Mouse (Mus musculus) MEL (cell line): Measurements from ENCODE around the gene Spop. TPM values are rescaled to one million over a fixed set of nuclear protein-coding genes. Genes with fewer than 3 reads are reported as not detected.

Source experiments
- DNase-seq: peaks from one replicate; pipeline ENCODE4 v3.0.0; 2011; ENCODE audit warnings: low read depth, low spot score
- H3K27ac ChIP-seq: 2 replicates; pipeline ENCODE4 v1.5.1; 2012; ENCODE audit warnings: low read depth, mild to moderate bottlenecking, control low read depth, low read length, moderate library complexity; ENCODE audit not compliant: control insufficient read depth
- H3K27me3 ChIP-seq, 2 experiments: fragments of 150-350 bp in 1 of 2; sonication (generic) in 1 of 2; 2 replicates each; pipeline ENCODE4 v1.6.1; 2012; ENCODE audit warnings: low read length in 2 of 2, mild to moderate bottlenecking in 2 of 2, improper control_type of control experiment in 1 of 2, moderate library complexity in 1 of 2; ENCODE audit not compliant: insufficient read depth in 2 of 2, control insufficient read depth in 1 of 2
- H3K36me3 ChIP-seq, 2 experiments: 2 replicates each; pipeline ENCODE4 v1.6.1; 2012 to 2014; ENCODE audit warnings: low read length in 2 of 2, improper control_type of control experiment in 1 of 2, inconsistent platforms in 1 of 2, mild to moderate bottlenecking in 1 of 2; ENCODE audit not compliant: insufficient read depth in 2 of 2, control insufficient read depth in 1 of 2
- H3K4me1 ChIP-seq, 2 experiments: fragments of 150-350 bp in 1 of 2; sonication (generic) in 1 of 2; 2 replicates each; pipeline ENCODE4 v1.6.1; 2012; ENCODE audit warnings: low read length in 2 of 2, improper control_type of control experiment in 1 of 2, mild to moderate bottlenecking in 1 of 2; ENCODE audit not compliant: insufficient read depth in 2 of 2, control insufficient read depth in 1 of 2
- H3K4me3 ChIP-seq, 2 experiments: fragments of 150-350 bp in 1 of 2; sonication (generic) in 1 of 2; 2 replicates each; pipeline ENCODE4 v1.5.1; 2012; ENCODE audit warnings: low read depth in 2 of 2, low read length in 2 of 2, mild to moderate bottlenecking in 2 of 2, moderate library complexity in 2 of 2, control low read depth in 1 of 2, improper control_type of control experiment in 1 of 2; ENCODE audit not compliant: control insufficient read depth in 1 of 2, insufficient read depth in 1 of 2
- H3K79me2 ChIP-seq: 2 replicates; pipeline ENCODE4 v1.6.1; 2012; ENCODE audit warnings: mild to moderate bottlenecking, low read length, moderate library complexity; ENCODE audit not compliant: control insufficient read depth, poor library complexity, insufficient read depth
- H3K9ac ChIP-seq: 2 replicates; pipeline ENCODE4 v1.6.1; 2012; ENCODE audit warnings: low read depth, mild to moderate bottlenecking, control low read depth, low read length, moderate library complexity; ENCODE audit not compliant: control insufficient read depth, poor library complexity, severe bottlenecking
- H3K9me3 ChIP-seq: fragments of 150-350 bp; sonication (generic); replicated peaks from 2 replicates; pipeline ENCODE4 v1.6.1; 2012; ENCODE audit warnings: mild to moderate bottlenecking, low read length, improper control_type of control experiment, moderate library complexity; ENCODE audit not compliant: insufficient read depth
- BHLHE40 ChIP-seq: IDR thresholded peaks from 2 replicates; pipeline ENCODE4 v1.6.1; 2012; ENCODE audit warnings: low read depth, mild to moderate bottlenecking, inconsistent platforms, low read length, improper control_type of control experiment, borderline replicate concordance
- CHD1 ChIP-seq: IDR thresholded peaks from 2 replicates; pipeline ENCODE4 v1.6.1; 2012; ENCODE audit warnings: low read depth, mild to moderate bottlenecking, inconsistent platforms, low read length, improper control_type of control experiment
- CHD2 ChIP-seq: IDR thresholded peaks from 2 replicates; pipeline ENCODE4 v1.6.1; 2011; ENCODE audit warnings: low read length, improper control_type of control experiment
- CTCF ChIP-seq, 3 experiments: IDR thresholded peaks in 2 of 3; conservative IDR thresholded peaks in 1 of 3; 2 replicates each; pipeline ENCODE4 v1.5.1; 2011 to 2012; ENCODE audit warnings: low read length in 3 of 3, low read depth in 2 of 3, mild to moderate bottlenecking in 2 of 3, improper control_type of control experiment in 1 of 3, inconsistent platforms in 1 of 3, mixed read lengths in 1 of 3, moderate library complexity in 1 of 3; ENCODE audit not compliant: control insufficient read depth in 1 of 3, insufficient read depth in 1 of 3, poor library complexity in 1 of 3, severe bottlenecking in 1 of 3
- E2F4 ChIP-seq: IDR thresholded peaks from 2 replicates; pipeline ENCODE4 v1.6.1; 2011; ENCODE audit warnings: low read depth, low read length, improper control_type of control experiment, borderline replicate concordance
- EP300 ChIP-seq, 2 experiments: IDR thresholded peaks; 2 replicates each; pipeline ENCODE4 v1.6.1; 2011; ENCODE audit warnings: improper control_type of control experiment in 2 of 2, low read length in 2 of 2, low read depth in 1 of 2, mild to moderate bottlenecking in 1 of 2
- ETS1 ChIP-seq: IDR thresholded peaks from 2 replicates; pipeline ENCODE4 v1.6.1; 2012; ENCODE audit warnings: low read depth, mild to moderate bottlenecking, inconsistent platforms, low read length, improper control_type of control experiment, moderate library complexity
- GABPA ChIP-seq: IDR thresholded peaks from 2 replicates; pipeline ENCODE4 v1.6.1; 2012; ENCODE audit warnings: low read depth, mild to moderate bottlenecking, inconsistent platforms, low read length, improper control_type of control experiment, moderate library complexity
- GATA1 ChIP-seq: IDR thresholded peaks from 2 replicates; pipeline ENCODE4 v1.6.1; 2011; ENCODE audit warnings: low read depth, low read length, improper control_type of control experiment
- HCFC1 ChIP-seq: IDR thresholded peaks from 2 replicates; pipeline ENCODE4 v1.6.1; 2012; ENCODE audit warnings: low read depth, mild to moderate bottlenecking, inconsistent platforms, low read length, improper control_type of control experiment, moderate library complexity
- JUND ChIP-seq: IDR thresholded peaks from 2 replicates; pipeline ENCODE4 v1.6.1; 2011; ENCODE audit warnings: low read depth, mild to moderate bottlenecking, improper control_type of control experiment, low read length
- KAT2A ChIP-seq: conservative IDR thresholded peaks from 2 replicates; pipeline ENCODE4 v1.6.1; 2012; ENCODE audit warnings: low read depth, low read length, improper control_type of control experiment, inconsistent platforms
- MAFK ChIP-seq: IDR thresholded peaks from 2 replicates; pipeline ENCODE4 v1.6.1; 2011; ENCODE audit warnings: low read depth, mild to moderate bottlenecking, low read length, improper control_type of control experiment, borderline replicate concordance
- MAX ChIP-seq: IDR thresholded peaks from 2 replicates; pipeline ENCODE4 v1.6.1; 2011; ENCODE audit warnings: low read length, improper control_type of control experiment
- MAZ ChIP-seq: IDR thresholded peaks from 2 replicates; pipeline ENCODE4 v1.6.1; 2012; ENCODE audit warnings: low read depth, mild to moderate bottlenecking, inconsistent platforms, low read length, improper control_type of control experiment
- MXI1 ChIP-seq: IDR thresholded peaks from 2 replicates; pipeline ENCODE4 v1.6.1; 2011; ENCODE audit warnings: mild to moderate bottlenecking, low read depth, low read length, improper control_type of control experiment
- MYB ChIP-seq: IDR thresholded peaks from 2 replicates; pipeline ENCODE4 v1.6.1; 2011; ENCODE audit warnings: mild to moderate bottlenecking, low read depth, low read length, improper control_type of control experiment
- MYC ChIP-seq: IDR thresholded peaks from 2 replicates; pipeline ENCODE4 v1.6.1; 2011; ENCODE audit warnings: low read depth, mild to moderate bottlenecking, low read length, improper control_type of control experiment, moderate library complexity
- NELFE ChIP-seq: IDR thresholded peaks from 2 replicates; pipeline ENCODE4 v1.6.1; 2011; ENCODE audit warnings: low read depth, low read length, improper control_type of control experiment
- NRF1 ChIP-seq: IDR thresholded peaks from 2 replicates; pipeline ENCODE4 v1.6.1; 2014; ENCODE audit warnings: low read depth, mild to moderate bottlenecking, inconsistent platforms, low read length, improper control_type of control experiment, moderate library complexity; ENCODE audit not compliant: poor library complexity, insufficient read depth, severe bottlenecking
- POLR2A ChIP-seq, 2 experiments: IDR thresholded peaks; 2 replicates each; pipeline ENCODE4 v1.6.1; 2011 to 2012; ENCODE audit warnings: low read length in 2 of 2, mild to moderate bottlenecking in 2 of 2, control low read depth in 1 of 2, improper control_type of control experiment in 1 of 2, low read depth in 1 of 2, moderate library complexity in 1 of 2; ENCODE audit not compliant: control insufficient read depth in 1 of 2, insufficient read depth in 1 of 2, poor library complexity in 1 of 2
- POLR2AphosphoS2 ChIP-seq: IDR thresholded peaks from 2 replicates; pipeline ENCODE4 v1.6.1; 2011; ENCODE audit warnings: low read length, improper control_type of control experiment
- POLR2AphosphoS5 ChIP-seq: IDR thresholded peaks from 2 replicates; pipeline ENCODE4 v1.6.1; 2012; ENCODE audit warnings: low read depth, borderline replicate concordance, mild to moderate bottlenecking, inconsistent platforms, low read length, moderate library complexity, mixed read lengths
- RAD21 ChIP-seq: IDR thresholded peaks from 2 replicates; pipeline ENCODE4 v1.6.1; 2011; ENCODE audit warnings: mild to moderate bottlenecking, low read depth, low read length, improper control_type of control experiment
- RCOR1 ChIP-seq: IDR thresholded peaks from 2 replicates; pipeline ENCODE4 v1.6.1; 2012; ENCODE audit warnings: low read depth, mild to moderate bottlenecking, inconsistent platforms, low read length, improper control_type of control experiment
- SIN3A ChIP-seq: IDR thresholded peaks from 2 replicates; pipeline ENCODE4 v1.6.1; 2012; ENCODE audit warnings: low read length, improper control_type of control experiment, inconsistent platforms
- SMC3 ChIP-seq: IDR thresholded peaks from 2 replicates; pipeline ENCODE4 v1.6.1; 2011; ENCODE audit warnings: low read depth, low read length, improper control_type of control experiment
- TAL1 ChIP-seq: IDR thresholded peaks from 2 replicates; pipeline ENCODE4 v1.6.1; 2012; ENCODE audit warnings: mild to moderate bottlenecking, inconsistent platforms, low read length, moderate library complexity, mixed read lengths
- TBP ChIP-seq: IDR thresholded peaks from 2 replicates; pipeline ENCODE4 v1.8.0; 2011; ENCODE audit warnings: low read depth, low read length, improper control_type of control experiment
- TCF12 ChIP-seq: IDR thresholded peaks from 2 replicates; pipeline ENCODE4 v1.6.1; 2014; ENCODE audit warnings: low read depth, mild to moderate bottlenecking, inconsistent platforms, low read length, improper control_type of control experiment, moderate library complexity
- UBTF ChIP-seq: IDR thresholded peaks from 2 replicates; pipeline ENCODE4 v1.6.1; 2012; ENCODE audit warnings: low read depth, mild to moderate bottlenecking, inconsistent platforms, low read length, improper control_type of control experiment, moderate library complexity, borderline replicate concordance; ENCODE audit not compliant: insufficient read depth
- USF1 ChIP-seq: IDR thresholded peaks from 2 replicates; pipeline ENCODE4 v1.6.1; 2014; ENCODE audit warnings: low read depth, mild to moderate bottlenecking, inconsistent platforms, low read length, improper control_type of control experiment, moderate library complexity
- USF2 ChIP-seq, 2 experiments: IDR thresholded peaks; 2 replicates each; pipeline ENCODE4 v1.6.1; 2011 to 2012; ENCODE audit warnings: improper control_type of control experiment in 2 of 2, low read length in 2 of 2, borderline replicate concordance in 1 of 2, inconsistent platforms in 1 of 2, low read depth in 1 of 2, mild to moderate bottlenecking in 1 of 2; ENCODE audit not compliant: insufficient read depth in 1 of 2
- ZC3H11A ChIP-seq: IDR thresholded peaks from 2 replicates; pipeline ENCODE4 v1.6.1; 2012; ENCODE audit warnings: low read depth, mild to moderate bottlenecking, inconsistent platforms, low read length, improper control_type of control experiment
- ZKSCAN1 ChIP-seq: IDR thresholded peaks from 2 replicates; pipeline ENCODE4 v1.6.1; 2012; ENCODE audit warnings: low read depth, mild to moderate bottlenecking, inconsistent platforms, low read length, improper control_type of control experiment, moderate library complexity
- ZMIZ1 ChIP-seq: IDR thresholded peaks from 2 replicates; pipeline ENCODE4 v1.6.1; 2012; ENCODE audit warnings: low read depth, mild to moderate bottlenecking, inconsistent platforms, low read length, improper control_type of control experiment, moderate library complexity
- ZNF384 ChIP-seq: IDR thresholded peaks from 2 replicates; pipeline ENCODE4 v1.6.1; 2012; ENCODE audit warnings: low read depth, mild to moderate bottlenecking, inconsistent platforms, low read length, improper control_type of control experiment
- polyA plus RNA-seq, 2 experiments: library from polyadenylated mRNA; stranded (reverse) in 1 of 2; unstranded in 1 of 2; fragments of >175 nt in 1 of 2; fragments of >200 nt in 1 of 2; gene quantifications; 2 replicates each; pipeline versions ENCODE4 v1.2.1 to v1.2.4; 2012; ENCODE audit warnings: low replicate concordance in 2 of 2, low read depth in 1 of 2; ENCODE audit not compliant: insufficient read length in 2 of 2, insufficient read depth in 1 of 2, missing spikeins in 1 of 2
- total RNA-seq: library from RNA; depleted of rRNA; stranded (reverse); fragments of 300-350 nt; gene quantifications from 2 replicates; pipeline ENCODE4 v1.2.3, GENCODE M21; 2012

The Spop gene
- total and polyA plus RNA-seq, 3 experiments: 41.5 to 84.0 TPM; not detected in 1

DNA sequence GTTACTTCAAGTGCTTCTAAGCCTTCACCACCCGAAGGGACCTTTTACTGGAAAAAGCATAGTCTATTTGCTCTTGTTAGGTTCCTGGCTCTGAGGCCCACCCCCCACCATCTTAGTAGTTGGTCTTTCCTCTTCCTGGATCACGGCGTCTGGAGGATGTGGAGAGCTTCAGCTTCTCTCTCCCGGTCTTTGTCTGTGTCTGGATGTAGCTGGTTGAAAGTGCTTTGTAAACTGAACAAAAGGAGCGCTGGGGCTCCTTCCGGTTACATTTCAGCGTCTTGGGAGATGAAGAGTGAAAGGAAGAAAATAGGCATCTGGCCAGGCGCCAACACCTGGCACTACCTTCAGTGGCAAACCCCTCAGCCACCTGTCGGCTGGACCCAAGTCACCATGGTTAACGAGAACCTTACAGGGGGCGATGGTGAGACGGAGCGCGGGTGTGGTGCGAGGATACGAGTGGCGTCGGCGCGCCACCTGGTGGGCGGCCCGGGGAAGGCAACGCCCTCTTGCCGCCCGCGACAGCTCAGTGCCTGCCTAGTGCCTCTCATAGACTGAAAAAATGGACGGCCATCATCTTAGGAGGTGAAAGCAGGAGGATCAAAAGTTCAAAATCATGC, 106.7 kb downstream of the Spop start:
- peak overlapping the region; percentile 21 for H3K9ac ChIP-seq
- no peaks in the 10 kb centered on the region for H3K79me2 ChIP-seq
- H3K4me3 ChIP-seq: peak overlapping the region; percentile 30 to 40; a peak in 3 of 4 replicates
- peaks cover 12 to 14% of the 10 kb centered on the region in 2 experiments for H3K27me3 ChIP-seq
- H3K36me3 ChIP-seq: no peaks in the 10 kb centered on the region
- 0 out of 4 replicates have a peak, but pooled peaks cover 0 to 5% of the 10 kb centered on the region in 2 experiments for H3K4me1 ChIP-seq
- DNase-seq: peak; percentile 92
- H3K9me3 ChIP-seq: no peaks in the 10 kb centered on the region
- H3K27ac ChIP-seq: no peak overlapping the region
- TF ChIP-seq ZMIZ1 (no peak), SMC3 (peak; percentile 99), GABPA (no peak), HCFC1 (peak; percentile 46; the same call in 1 of the 2 replicates), KAT2A (no peak), E2F4 (no peak), TCF12 (no peak), GATA1 (no peak), NRF1 (no peak), POLR2A (IDR thresholded peaks at IDR 0.05; ENCODE audit: control insufficient read depth in 1 of 2, insufficient read depth in 1 of 2, low read depth in 1 of 2, low read length in 2 of 2, poor library complexity in 1 of 2) (no peak), RCOR1 (peak; percentile 26; the same call in 1 of the 2 replicates), NELFE (no peak), POLR2AphosphoS5 (no peak), ZKSCAN1 (no peak), MYB (no peak), ZC3H11A (peak; percentile 88), ETS1 (no peak), USF1 (no peak), POLR2AphosphoS2 (no peak), TAL1 (no peak), EP300 (IDR thresholded peaks at IDR 0.05; ENCODE audit: low read depth in 1 of 2, low read length in 2 of 2) (peak in 1 of 2 experiments; percentile 46; a peak in 1 of 4 replicates), CTCF (IDR thresholded peaks at IDR 0.05 in 2 of 3, conservative IDR thresholded peaks at IDR 0.05 in 1 of 3; ENCODE audit: control insufficient read depth in 1 of 3, insufficient read depth in 1 of 3, low read depth in 2 of 3, low read length in 3 of 3, poor library complexity in 1 of 3, severe bottlenecking in 1 of 3) (peak in 2 of 3 experiments; percentile 93 to 100), RAD21 (peak; percentile 90), USF2 (IDR thresholded peaks at IDR 0.05; ENCODE audit: borderline replicate concordance in 1 of 2, insufficient read depth in 1 of 2, low read depth in 1 of 2, low read length in 2 of 2) (no peak), SIN3A (peak; percentile 62), ZNF384 (peak; percentile 33; the same call in 1 of the 2 replicates), MYC (no peak), JUND (no peak), MAX (no peak), MAFK (no peak), MXI1 (peak; percentile 61; the same call in 1 of the 2 replicates), UBTF (0 out of 2 replicates have a peak, but pooled peaks have one; percentile 42), MAZ (no peak; the same call in 1 of the 2 replicates), BHLHE40 (no peak), TBP (no peak), CHD2 (no peak), CHD1 (no peak)
